Mouse (Mus musculus): ENCODE results near the gene Trp53tg5. TPM values are rescaled to one million over a fixed set of nuclear protein-coding genes. Genes with fewer than 3 reads are reported as not detected.

Trp53tg5 gene
- total RNA-seq, 2 experiments from 2014 or later = not detected

- peak; percentile 41 to 58 for DNase-seq
- intact Hi-C loops (cut with DNase I) = no loop called here
Measured at GRCm38 (mm10) chr2:164453047-164453757, 20.3 kb downstream of the Trp53tg5 start.

GRCm38 (mm10) chr2:164452000-164452676 is 21.4 kb downstream of the Trp53tg5 start:
- intact Hi-C loops (cut with DNase I) = no loop called here
- peak; percentile 77 to 81 for DNase-seq

GRCm38 (mm10) chr2:164449341-164450042 is 24.0 kb downstream of the Trp53tg5 start:
- intact Hi-C loops (cut with DNase I) = no loop called here
- no peak for DNase-seq

GRCm38 (mm10) chr2:164448921-164449320 is 24.6 kb downstream of the Trp53tg5 start:
- DNase-seq = no peak
- intact Hi-C loops (cut with DNase I) = no loop called here

- intact Hi-C loops (cut with DNase I) = no loop called here
- DNase-seq = no peak
Measured at GRCm38 (mm10) chr2:164448140-164448539, 25.4 kb downstream of the Trp53tg5 start.

- no peak for DNase-seq
- intact Hi-C loops (cut with DNase I) = no loop called here
Measured at GRCm38 (mm10) chr2:164446086-164446469, 27.4 kb downstream of the Trp53tg5 start.

GRCm38 (mm10) chr2:164445399-164446085 is 28.0 kb downstream of the Trp53tg5 start:
- no peak for DNase-seq
- intact Hi-C loops (cut with DNase I) = no loop called here

- intact Hi-C loops (cut with DNase I) = no loop called here
- no peak for DNase-seq
Measured at GRCm38 (mm10) chr2:164444701-164445100, 28.8 kb downstream of the Trp53tg5 start.

GRCm38 (mm10) chr2:164443460-164444000 is 30.0 kb downstream of the Trp53tg5 start, which contains the start of gene Sdc4:
Sdc4 (minus strand) TSS chr2:164443887.
- intact Hi-C loops (cut with DNase I) = no loop called here
- DNase-seq = no peak

GRCm38 (mm10) chr2:164443051-164443437 is 30.5 kb downstream of the Trp53tg5 start:
- intact Hi-C loops (cut with DNase I) = no loop called here
- DNase-seq = peak; percentile 85 to 86

- peak; percentile 51 to 63 for DNase-seq
- intact Hi-C loops (cut with DNase I) = no loop called here
Measured at GRCm38 (mm10) chr2:164442315-164443050, 31.0 kb downstream of the Trp53tg5 start.

GRCm38 (mm10) chr2:164441731-164442130 is 31.8 kb downstream of the Trp53tg5 start:
- intact Hi-C loops (cut with DNase I) = no loop called here
- DNase-seq = no peak

GRCm38 (mm10) chr2:164441155-164441554 is 32.4 kb downstream of the Trp53tg5 start:
- DNase-seq = no peak
- intact Hi-C loops (cut with DNase I) = no loop called here

GRCm38 (mm10) chr2:164440314-164440713 is 33.2 kb downstream of the Trp53tg5 start:
- intact Hi-C loops (cut with DNase I) = no loop called here

GRCm38 (mm10) chr2:164439001-164439421 is 34.5 kb downstream of the Trp53tg5 start:
- intact Hi-C loops (cut with DNase I) = no loop called here
- no peak for DNase-seq

More at GRCm38 (mm10) chr2:164440314-164440713, 33.2 kb downstream of the Trp53tg5 start:
- no peak for DNase-seq

- intact Hi-C loops (cut with DNase I) = no loop called here
- DNase-seq = no peak
Measured at GRCm38 (mm10) chr2:164438257-164438656, 35.3 kb downstream of the Trp53tg5 start.

GRCm38 (mm10) chr2:164437710-164438109 is 35.8 kb downstream of the Trp53tg5 start:
- DNase-seq = no peak

GRCm38 (mm10) chr2:164436961-164437360 is 36.6 kb downstream of the Trp53tg5 start:
- no peak for DNase-seq
- intact Hi-C loops (cut with DNase I) = no loop called here

More at GRCm38 (mm10) chr2:164437710-164438109, 35.8 kb downstream of the Trp53tg5 start:
- intact Hi-C loops (cut with DNase I) = no loop called here

- intact Hi-C loops (cut with DNase I) = no loop called here
- DNase-seq = no peak
Measured at GRCm38 (mm10) chr2:164436215-164436913, 37.2 kb downstream of the Trp53tg5 start.
